Mouse (Mus musculus): ENCODE data around the gene Zfhx2.
"Not testable (repeated sequence)": the region's sequence is repeated elsewhere in the genome, so short reads cannot be mapped to it uniquely, and the experiment has no call there.

Zfhx2 gene

DNA sequence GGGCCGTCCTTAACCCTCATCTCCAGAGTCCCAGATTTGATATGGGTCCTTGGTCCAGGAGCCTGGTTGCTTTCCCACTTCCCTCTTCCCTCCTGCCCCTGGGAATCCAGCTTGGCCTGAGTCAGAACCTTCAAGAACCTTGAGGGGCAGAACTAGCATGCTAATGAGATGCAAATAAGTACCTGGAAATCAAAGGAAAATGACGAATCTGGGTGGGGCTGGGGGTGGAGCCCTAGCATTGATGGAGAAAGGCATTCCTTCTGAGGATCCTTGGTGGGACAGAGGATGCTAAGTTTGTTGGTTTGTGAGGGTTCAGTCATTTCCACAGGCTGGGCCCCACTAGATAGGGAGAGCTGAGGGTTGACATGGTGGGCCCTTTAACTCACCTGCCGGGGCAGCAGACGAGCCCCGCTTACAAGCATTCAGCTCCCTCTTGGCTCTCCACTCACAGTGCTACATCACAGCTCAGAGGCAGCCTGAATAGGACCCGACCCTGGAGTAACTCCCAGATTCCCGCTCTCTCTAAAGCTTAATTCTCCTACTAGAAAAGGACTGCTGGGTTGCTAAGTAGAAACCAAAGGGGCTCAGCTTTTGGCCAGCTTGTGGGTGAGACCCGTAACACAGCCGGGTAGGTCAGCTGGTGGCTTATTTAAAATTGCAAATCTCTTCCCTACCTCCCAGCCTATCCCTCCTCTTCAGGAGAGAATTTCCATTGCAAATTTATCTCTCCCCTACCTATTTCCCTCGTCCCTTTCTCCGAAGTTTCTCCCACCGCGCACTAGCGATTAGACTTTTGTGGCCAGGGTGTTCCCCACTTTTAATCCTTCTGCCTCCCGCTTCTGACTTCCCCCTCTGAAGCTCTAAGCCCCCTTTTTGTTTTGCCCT lies 14.4 kb downstream of the Zfhx2 start:
- DNase-seq (ENCODE audit: low spot score), result no peak

DNA sequence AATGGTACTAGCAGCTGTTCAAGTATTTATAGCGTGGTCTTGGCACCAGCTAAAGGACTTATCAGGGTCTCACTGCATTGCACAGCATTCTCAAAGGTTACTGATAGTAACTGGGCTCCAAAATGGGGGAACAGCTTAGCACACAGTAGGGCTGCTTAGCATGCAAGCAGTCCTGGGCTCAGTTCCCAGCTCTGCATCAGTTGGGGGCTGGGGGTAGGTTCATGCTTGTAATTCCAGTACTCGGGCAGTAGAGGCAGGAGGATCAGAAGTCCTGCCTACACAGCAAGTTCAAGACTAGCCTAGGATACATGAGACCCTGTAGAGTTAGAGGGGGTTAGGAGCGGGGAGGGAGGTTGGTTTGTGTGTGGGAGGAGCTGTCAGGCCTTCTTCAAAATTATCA lies 15.2 kb downstream of the Zfhx2 start:
- no peak for DNase-seq (ENCODE audit: low spot score)

DNA sequence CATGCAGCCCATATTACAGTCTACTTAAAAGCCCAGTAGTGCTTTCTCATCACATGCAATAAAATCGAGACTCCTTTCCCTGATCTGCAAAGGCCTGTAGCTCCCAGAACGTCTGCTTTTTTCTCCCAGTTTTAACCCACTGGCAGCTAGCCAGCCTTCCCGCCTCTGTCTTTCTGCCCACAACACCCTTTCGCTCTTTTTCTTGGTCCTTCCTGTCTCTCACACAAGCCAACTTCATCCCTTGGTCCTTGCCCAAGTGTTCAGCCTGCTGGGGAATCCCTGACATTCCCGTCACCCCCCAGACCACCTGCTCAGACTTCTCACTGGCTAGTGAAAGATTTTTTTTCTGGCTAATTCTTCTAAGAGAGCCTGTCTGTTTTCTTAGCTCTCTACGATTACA lies 15.9 kb downstream of the Zfhx2 start:
- DNase-seq (ENCODE audit: low spot score), result no peak

DNA sequence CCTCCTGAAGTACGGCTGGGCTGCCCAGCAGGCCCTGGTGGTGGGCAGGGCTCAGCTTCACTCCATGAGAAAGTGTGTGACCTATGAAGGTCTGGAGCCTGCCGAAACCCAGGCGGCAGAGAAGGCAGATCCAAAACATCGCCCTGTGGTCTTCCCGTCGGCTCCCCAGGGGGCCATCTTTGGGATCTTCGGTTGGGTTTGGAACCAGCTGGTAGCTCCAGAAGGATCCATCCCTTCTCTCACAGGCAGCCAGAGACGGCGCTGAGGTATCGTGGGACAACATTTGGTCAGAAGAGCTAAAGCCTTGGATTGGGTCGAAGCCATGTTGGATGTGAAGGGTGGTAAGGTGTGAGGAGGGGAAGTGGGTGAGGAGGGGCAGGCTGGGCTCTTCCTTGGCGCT lies 17.7 kb downstream of the Zfhx2 start:
- no peak for DNase-seq (ENCODE audit: low spot score)

DNA sequence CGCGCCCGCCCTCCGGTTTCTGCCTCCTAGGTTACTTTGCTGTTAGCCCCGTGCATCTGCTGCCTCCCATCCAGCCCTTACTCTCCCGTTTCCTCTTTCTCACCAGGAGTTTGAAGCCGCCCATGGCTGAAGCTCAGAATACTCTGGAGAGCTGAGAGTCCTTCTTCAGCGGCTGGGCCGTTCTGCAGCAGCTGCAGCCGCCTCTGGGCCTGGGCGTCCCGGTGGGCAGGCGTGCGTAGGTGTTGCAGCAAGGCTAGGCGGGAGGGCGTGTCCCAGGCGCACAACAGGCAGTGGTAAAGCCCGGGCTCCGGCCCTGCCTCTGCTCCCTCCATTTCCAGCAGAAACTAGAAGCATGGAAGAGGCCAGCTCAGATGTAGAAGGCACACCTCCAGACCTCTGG lies 20.4 kb downstream of the Zfhx2 start:
- no peak for DNase-seq (ENCODE audit: low spot score)

DNA sequence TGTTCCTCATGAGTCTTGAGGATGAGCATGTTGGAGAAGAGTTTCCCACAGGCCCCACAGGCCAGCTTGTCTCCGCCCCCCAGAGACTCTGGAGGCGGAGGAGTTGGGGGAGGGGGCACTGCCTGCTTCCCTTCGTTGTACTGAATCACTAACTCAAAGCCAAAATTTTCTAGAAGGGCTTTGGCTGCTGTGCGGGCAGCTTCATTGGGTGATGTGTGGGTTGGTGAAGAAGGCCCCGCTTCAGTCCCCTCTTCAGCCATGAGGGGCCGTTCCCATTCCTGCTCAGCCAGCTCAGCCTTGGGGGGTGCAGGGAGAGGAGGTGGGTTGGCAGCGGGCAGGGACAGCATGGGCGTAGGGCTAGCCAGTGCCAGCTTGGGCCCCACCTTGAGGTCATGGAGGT lies 26.1 kb downstream of the Zfhx2 start:
- DNase-seq (ENCODE audit: low spot score), result no peak

DNA sequence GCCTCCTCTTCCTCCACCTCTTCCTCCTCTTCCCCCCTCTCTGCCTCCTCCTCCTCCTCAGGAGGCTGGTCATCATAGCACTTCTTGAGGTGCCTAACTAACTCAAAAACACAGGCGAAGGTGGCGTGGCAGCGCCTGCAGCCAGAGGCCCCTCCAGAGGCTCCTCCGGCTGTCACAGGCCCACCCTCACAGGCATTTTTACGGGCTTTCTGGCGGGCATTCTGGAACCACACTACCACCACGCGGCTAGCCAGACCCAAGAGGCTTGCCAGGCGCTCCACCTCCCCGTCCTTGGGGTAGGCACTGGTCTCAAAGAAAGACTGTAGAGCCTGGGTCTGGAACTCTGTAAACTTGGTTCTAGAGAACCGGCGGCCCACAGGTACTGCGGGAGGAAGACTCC lies 26.7 kb downstream of the Zfhx2 start:
- no peak for DNase-seq (ENCODE audit: low spot score)

DNA sequence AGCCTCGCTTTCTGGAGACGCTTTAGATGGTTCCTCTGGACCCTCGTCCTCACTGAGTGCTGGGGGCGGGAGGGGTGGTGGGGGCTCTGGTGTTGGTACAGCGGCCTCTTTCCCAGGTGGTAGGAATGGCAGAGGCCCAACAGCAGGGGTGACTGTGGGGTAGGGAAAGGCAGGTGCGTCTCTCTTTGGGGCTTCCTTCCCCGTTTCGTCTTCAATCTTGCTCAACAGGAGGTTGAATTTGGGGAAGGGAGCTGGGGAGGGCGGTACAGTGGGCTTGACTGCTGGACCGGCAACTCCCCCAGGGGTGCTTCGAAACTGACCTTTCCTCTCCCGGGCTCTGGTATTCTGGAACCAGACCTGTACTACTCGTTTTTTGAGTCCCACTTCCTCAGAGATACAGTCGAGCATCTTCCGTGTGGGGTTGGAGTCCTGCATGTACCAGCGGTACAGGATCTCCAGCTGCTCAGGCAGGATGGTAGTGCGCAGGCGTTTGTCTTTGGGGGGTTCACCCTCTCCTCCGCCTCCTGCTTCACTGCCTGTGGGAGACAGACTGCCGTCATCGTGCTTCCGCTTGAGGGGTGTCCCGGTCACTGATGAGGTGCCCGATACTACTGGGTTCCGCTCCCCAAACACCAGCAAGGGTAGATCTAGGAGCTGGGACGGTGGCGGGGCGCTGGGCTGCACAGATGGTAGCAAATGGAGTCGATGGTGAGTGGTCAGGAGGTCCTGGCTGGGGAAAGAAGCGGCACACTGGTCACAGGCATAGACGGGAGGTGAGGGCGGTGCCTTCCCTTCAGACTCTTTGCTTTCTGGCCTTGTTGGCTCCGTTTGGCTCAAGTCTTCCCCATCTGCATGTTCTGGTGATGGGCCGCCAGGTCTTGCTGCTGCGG lies 27.4 kb downstream of the Zfhx2 start:
- no peak for DNase-seq (ENCODE audit: low spot score)

DNA sequence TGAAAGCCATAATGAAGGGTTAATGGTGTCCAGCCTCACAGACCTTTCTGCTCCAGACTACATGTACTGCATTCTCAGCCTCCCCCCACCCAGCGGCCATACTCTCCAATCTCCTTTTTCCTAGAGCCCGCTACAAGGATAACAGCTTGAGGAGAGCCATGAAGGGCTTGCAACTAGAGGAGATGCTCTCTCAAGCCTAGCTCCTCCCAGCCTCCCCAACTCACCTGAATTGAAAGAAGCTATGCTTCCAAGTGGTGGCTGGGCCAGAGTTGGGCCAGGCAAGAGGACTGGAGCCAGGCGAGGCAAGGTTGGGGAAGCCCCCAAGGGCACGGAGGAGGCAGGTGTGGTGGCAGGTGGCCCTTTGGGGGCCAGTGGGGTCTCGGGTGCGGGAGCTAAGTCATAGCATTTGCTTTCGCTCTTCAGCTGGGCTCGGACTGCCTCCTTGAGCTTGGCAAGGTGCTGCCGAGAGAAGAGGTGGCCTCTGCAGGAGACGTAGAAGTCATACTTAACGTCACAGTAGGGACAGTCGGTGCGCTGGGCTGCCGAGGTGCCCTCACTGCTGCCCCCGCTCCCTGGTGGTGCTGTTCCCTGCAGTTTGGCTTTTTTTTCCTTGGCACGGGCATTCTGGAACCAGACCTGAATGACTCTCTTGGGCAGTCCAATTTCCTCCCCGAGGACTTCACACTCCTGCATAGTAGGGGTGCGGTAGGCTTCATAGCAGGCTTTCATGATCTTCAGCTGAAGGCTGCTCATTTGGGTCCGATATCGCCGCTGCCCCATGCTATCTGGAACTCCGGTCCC lies 28.3 kb downstream of the Zfhx2 start:
- DNase-seq (ENCODE audit: low spot score), result no peak

DNA sequence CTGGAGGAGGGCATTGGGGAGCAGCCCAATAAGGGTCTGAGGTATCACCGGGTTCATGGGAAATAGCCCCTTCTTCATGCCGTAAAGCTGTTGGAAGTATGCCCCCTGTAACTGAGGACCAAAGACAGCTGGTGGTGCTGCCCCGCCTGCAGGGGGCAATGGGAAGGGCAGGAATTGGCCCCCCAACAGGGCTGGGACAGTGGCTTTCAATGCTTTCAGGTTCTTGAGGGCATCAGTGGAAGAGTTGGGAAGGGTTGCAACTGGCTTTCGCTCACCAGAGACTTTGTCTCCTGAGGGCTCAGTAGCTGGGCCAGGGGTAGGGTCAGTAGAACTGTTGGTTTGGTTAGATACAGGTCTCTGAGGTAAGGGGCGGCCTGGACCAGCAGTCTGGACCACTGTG lies 29.0 kb downstream of the Zfhx2 start:
- no peak for DNase-seq (ENCODE audit: low spot score)

DNA sequence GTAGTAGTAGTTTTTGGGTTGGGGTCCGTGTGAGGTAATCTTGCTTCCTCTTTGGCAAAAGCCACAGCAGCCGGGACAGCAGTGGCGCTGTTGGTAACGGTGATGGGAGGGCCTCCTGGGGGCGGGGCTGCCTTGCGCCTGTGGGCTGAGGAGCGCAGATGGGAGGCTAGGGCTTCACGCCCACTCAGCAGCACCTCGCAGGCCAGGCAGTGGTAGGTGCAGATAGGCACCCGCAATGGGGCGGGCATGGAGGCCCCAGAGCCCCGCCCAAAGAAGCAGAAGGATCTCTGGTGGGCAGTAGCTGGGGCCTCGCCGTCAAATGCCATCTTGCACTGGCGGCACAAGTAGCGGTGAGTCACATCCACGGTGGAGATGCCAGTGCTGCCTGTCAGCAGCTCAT lies 29.5 kb downstream of the Zfhx2 start:
- DNase-seq (ENCODE audit: low spot score), result no peak

DNA sequence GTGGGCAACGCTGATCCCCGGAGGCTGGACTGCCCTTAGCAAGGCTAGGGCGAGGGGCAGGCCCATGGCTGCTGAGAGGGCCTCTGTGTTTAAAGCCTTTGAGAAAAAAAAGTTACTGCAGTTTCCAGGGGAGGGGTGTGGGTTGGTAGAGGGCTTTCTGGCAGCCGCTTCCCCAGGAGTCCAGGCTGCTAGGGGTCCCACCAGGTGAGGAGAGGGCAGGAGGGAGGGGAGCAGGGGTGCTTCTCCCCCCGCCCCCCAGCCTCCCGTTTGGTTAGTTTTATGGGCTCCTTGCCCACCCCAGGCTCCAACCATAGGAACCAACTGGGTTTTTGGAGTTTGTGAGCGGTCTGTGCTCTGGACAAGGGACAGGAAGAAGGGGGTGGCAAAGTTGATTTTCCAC lies 30.3 kb downstream of the Zfhx2 start:
- DNase-seq (ENCODE audit: low spot score), result no peak

DNA sequence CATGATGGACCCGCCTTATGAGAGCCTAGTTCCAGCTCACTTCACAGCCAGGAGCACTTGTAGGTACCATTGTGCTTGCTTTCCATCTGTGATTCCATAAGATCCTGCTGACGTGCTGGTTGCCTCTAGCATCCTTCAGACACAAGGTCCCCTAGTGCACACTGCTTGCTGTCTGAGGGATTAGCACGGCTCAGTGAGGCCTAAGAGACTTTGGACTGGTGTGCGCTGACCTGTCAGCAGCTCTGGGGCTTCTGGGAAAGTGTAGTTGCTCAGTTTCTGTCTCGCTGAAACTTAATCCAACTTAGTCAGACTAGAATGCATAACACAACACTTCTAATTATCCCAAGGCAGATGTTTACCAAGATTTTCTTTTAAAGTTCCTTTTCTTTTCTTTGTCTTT lies 32.2 kb downstream of the Zfhx2 start:
- no peak for DNase-seq (ENCODE audit: low spot score)

DNA sequence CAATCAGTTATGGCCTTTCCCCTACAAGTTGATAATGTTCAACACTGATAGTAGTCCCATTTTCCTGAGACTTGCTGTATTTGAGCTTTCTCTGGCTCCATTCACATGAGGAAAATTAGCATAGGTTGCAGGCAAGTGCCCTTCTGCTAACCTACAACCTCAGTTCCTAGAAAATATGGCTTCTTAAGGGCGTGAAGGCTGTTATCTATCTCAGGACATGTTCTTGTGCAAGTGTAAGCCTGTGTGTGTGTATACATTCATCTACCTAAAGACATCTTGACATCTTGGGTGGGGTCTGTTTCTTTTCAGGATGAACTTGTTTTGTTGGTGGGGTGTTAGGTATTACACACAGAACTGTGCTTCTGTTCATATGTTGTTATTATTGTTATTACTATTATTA lies 33.1 kb downstream of the Zfhx2 start:
- DNase-seq (ENCODE audit: low spot score), result no peak

DNA sequence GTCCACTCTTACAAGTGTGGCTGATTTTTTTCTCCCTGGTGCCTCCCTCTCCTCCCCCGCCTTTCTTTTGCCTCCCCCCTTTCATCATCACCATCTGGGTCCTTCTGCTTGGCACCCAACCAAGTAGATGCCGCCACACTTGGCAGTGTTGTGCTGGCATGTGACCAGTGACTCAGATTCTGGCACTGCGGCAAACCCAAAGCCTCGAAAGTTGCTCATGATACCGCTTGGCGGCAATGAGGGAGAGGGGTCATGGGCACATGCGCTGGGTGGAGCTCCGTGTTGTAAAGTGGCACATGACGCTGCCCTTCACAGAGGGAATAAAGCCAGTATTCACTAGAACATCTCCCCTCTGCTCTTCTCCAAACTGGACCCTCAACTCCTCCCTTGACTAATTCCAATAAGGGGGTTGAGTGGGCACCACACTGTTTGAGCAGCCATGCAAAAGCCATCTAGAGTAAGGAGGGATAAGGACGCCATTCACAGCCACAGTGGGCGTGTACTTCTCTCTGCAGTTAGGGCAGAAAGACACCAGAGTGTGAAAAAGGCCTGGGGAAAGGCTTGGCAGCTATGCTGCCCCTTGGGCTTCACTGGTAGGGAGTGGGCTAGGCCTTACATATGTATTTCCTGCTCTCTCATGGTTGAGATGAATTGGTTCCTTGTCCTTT lies 36.8 kb downstream of the Zfhx2 start:
- no peak for DNase-seq (ENCODE audit: low spot score)

DNA sequence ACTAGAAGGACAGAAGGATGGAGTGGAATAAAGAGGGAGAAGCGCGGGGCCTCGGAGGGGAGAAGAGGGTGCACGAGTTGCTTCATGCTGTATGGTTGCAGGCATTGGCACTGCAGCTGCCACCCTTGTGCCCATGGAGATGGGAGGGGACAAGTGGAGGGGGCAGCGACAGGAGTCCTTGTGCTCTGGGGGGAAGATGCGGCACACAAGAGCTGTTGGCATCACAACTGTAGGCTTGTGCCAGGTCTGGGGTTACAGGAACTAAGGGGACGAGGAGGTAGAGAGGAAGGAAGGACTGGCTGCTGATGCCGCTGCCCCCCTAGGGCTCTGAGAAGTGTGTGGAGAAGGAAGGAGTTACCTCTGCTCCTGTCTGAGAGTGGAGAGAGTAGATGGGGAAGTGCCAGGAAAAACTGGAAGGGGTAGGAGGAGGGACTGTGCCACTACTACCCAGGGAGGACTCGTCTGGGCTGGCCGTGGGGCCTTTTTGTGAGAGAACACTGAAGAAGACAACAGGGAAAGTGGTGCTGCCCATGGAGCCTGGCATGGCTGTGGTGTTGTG lies 37.9 kb downstream of the Zfhx2 start:
- DNase-seq (ENCODE audit: low spot score), result no peak

DNA sequence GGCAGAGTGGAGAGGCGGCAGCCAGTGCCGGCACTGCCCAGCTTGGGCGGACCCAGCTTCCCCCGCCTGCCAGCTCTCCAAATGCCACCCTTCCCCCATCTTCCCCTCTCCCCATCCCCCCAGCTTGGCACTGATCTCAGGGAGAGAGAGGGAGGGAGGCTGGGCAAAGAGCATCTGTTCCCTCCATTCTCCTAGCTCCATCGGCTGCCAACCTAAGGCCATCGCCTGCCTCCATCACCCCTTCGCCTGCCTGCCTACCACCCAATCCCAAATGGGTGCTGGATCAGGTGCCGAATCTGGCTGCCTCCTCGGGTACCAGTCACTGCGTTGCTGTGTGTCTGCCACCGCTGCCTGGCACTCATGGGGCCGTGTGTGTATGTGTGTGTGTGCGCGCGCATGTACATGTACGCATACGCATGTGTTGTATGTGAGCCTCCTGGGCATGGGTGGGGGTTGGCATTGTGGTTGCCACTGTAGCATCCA lies 38.4 kb downstream of the Zfhx2 start:
- no peak for DNase-seq (ENCODE audit: low spot score)

DNA sequence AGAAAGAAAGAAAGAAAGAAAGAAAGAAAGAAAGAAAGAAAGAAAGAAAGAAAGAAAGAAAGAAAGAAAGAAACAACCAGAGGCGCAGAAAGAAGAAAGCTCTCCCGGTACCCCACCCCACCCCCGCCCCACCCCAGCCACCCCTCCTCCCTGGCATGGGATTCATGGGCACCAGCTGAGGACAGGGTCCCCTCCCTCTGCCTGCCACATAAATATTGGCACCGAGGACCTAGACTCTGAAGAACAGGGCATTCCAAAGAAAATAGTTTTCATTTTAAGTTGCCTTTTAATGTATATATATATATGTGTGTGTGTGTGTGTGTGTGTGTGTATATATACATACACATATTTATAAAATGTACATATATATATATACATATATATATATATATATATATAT lies 39.1 kb downstream of the Zfhx2 start:
- DNase-seq (ENCODE audit: low spot score), result no peak

DNA sequence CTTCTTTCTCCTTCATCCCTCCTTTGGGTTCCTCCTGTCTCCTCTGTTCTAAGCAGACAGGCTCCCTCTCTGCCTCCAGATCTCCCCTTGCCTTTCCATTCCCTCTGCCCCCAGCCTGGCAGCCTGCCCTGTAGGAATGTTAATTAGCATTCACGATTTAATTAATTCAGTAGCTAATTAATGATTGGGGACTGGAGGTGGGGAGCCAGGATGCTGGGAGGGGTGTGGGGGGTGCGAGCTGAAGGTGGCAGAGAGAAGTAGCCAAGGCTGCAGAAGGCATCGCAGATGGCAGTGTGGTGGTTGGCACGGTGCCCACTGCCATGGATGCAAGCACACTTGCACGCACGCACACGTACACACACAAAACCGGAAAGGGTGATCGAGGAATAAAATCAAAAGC lies 39.6 kb downstream of the Zfhx2 start:
- DNase-seq (ENCODE audit: low spot score), result no peak

DNA sequence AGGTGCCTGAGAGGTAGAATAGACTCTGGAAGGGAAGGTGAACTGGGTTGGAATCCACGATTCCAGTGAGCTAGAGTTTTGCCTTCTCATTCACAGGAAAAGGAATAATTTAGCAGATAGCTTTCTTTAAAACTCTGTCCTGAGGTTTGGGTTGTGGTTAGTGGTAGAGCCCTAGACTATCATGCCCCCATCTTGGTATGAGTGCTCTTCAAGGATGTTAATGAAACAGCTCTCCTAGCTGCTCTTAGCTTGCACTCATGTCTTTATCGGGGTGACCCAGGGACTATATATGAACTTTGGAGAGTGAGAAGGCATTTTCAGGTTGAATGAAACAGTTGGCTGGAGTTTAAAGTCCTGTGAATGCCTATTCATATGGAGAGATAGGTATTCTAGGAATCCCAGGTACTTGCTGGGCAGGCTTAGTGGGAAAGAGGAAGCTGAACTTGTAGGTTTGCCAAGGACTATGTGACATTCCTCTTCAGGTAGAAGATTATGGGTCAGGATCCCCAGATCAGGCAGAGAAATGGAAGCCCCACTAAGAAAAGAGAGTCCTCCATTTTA lies 44.1 kb downstream of the Zfhx2 start:
- DNase-seq (ENCODE audit: low spot score), result no peak

DNA sequence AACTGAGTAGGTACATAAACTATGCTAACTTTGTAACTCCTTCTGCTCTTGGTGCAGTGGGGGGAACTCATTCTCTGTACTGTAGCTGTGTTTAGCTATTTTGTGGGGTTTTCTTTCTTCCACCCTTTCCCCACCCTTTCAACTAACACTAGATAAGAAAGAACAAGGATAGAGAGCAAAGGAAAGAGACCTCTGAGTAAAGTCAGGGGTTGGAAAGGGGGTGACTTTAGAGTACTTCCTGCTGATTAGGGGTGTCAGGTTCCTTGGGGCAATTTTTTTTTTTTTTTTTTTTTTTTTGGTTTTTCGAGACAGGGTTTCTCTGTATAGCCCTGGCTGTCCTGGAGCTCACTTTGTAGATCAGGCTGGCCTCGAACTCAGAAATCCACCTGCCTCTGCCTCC lies 48.4 kb downstream of the Zfhx2 start:
- not testable (repeated sequence) for DNase-seq (ENCODE audit: low spot score)

All from urinary bladder, postnatal 25 days (tissue).